Mouse (Mus musculus) G1E (cell line): ENCODE measurements around the gene Foxn3. TPM values are rescaled to one million over a fixed set of nuclear protein-coding genes. Genes with fewer than 3 reads are reported as not detected.

ENCODE experiments used
- ATAC-seq: 2 replicates; pipeline ENCODE4 v1.8.0; 2016; ENCODE audit warnings: mild to moderate bottlenecking; ENCODE audit not compliant: insufficient number of reproducible peaks, poor library complexity, low FRiP score, severe bottlenecking; ENCODE audit errors: extremely low read depth
- DNase-seq: peaks from one replicate; pipeline ENCODE4 v3.0.0; 2012; ENCODE audit warnings: low spot score
- H3K27me3 ChIP-seq: 2 replicates; pipeline ENCODE4 v1.6.1; 2012; ENCODE audit warnings: mild to moderate bottlenecking, low read length, inconsistent platforms; ENCODE audit not compliant: insufficient read depth
- H3K36me3 ChIP-seq: replicated peaks from 2 replicates; pipeline ENCODE3; 2012; ENCODE audit warnings: mild to moderate bottlenecking, inconsistent platforms
- H3K4me1 ChIP-seq: 2 replicates; pipeline ENCODE4 v1.6.1; 2012; ENCODE audit warnings: low read depth, low read length, inconsistent platforms, mixed read lengths; ENCODE audit not compliant: insufficient read depth
- H3K4me3 ChIP-seq: 2 replicates; pipeline ENCODE4 v1.5.1; 2012; ENCODE audit warnings: low read depth, mild to moderate bottlenecking, inconsistent platforms, low read length, moderate library complexity, mixed read lengths
- H3K9me3 ChIP-seq: replicated peaks from 2 replicates; pipeline ENCODE4 v1.6.1; 2012; ENCODE audit warnings: inconsistent platforms
- CTCF ChIP-seq: IDR thresholded peaks from 2 replicates; pipeline ENCODE4 v1.5.1; 2012; ENCODE audit warnings: low read depth, low read length, inconsistent platforms, mixed read lengths
- GATA1 ChIP-seq: IDR thresholded peaks from 2 replicates; pipeline ENCODE4 v1.6.1; 2012; ENCODE audit warnings: borderline replicate concordance, low read length, inconsistent platforms, mixed read lengths
- GATA2 ChIP-seq: IDR thresholded peaks from 2 replicates; pipeline ENCODE4 v1.6.1; 2012; ENCODE audit warnings: low read depth, low read length, inconsistent platforms, borderline replicate concordance
- POLR2AphosphoS5 ChIP-seq: IDR thresholded peaks from 2 replicates; pipeline ENCODE4 v1.6.1; 2012; ENCODE audit warnings: low read depth, low read length, inconsistent platforms; ENCODE audit not compliant: insufficient replicate concordance
- TAL1 ChIP-seq: conservative IDR thresholded peaks from 2 replicates; pipeline ENCODE4 v1.6.1; 2012; ENCODE audit warnings: low read depth, low read length, inconsistent platforms, mixed read lengths
- polyA plus RNA-seq: library from polyadenylated mRNA; stranded (reverse); fragments of >175 nt; gene quantifications from 2 replicates; pipeline ENCODE4 v1.2.3, GENCODE M21; 2012
- total RNA-seq, 2 experiments: library from RNA; stranded (forward) in 1 of 2; stranded (reverse) in 1 of 2; fragments of 200-1000 nt in 1 of 2; fragments of >200 nt in 1 of 2; fragmentation: Nextera tagmentation in 1 of 2; gene quantifications; 2 replicates each; pipeline ENCODE4 v1.2.3; 2014 to 2017

Gene Foxn3
- total and polyA plus RNA-seq, 3 experiments: 15.1 to 111 (median 20.1) TPM

DNA sequence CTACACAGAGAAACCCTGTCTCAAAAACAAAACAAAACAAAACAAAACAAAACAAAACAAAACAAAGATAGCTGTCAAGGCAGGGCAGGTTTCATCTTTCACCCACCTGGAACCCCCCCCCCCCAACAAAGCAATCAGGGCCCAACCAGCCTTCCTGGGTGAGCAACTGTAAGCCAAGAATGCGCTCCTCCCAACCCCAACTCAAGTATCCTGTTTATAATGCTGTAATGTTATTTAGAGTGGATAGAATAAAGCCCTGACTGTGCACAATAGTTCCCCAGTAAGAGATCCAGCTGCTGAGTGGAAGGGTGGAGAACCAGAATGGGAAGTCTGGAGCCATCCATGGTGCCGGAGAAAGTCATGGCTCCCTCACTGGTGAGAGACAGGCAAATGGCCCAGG lies 220.0 kb downstream of the Foxn3 start:
- H3K4me1 ChIP-seq: peaks cover 29% of the 10 kb centered on the region
- H3K27me3 ChIP-seq: no peaks in the 10 kb centered on the region; the same call in 1 of the 2 replicates
- no peak overlapping the region for H3K4me3 ChIP-seq
- peaks cover 35% of the 10 kb centered on the region for H3K36me3 ChIP-seq
- H3K9me3 ChIP-seq: peaks cover 19% of the 10 kb centered on the region
- TF ChIP-seq POLR2AphosphoS5 (no peak), TAL1 (no peak), GATA2 (no peak)
- DNase-seq (no peak), ATAC-seq (no peak)

DNA sequence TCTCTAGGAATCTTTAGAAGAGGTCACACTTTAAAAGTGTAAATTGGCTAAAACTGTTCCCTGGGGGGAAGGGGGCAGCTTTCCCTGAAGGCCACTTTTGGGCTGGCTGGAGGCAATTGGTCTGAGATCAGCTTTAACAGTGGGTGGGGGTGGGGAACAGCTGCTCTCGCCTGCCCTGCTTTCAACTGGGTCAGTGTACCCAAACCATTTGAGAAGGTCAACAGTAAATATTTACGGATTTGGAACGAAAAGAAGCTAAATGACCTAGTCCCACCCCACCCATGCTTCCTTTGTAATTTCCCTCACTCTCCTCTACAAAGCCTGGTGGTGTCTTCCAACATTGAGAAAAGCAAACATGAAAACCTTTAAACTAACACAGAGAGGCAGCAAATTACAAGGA lies 221.2 kb downstream of the Foxn3 start:
- H3K9me3 ChIP-seq: peaks cover 16% of the 10 kb centered on the region; the same call in 1 of the 2 replicates
- TF ChIP-seq CTCF (no peak), TAL1 (no peak), GATA1 (no peak), POLR2AphosphoS5 (no peak), GATA2 (no peak)
- no peaks in the 10 kb centered on the region; the same call in 1 of the 2 replicates for H3K27me3 ChIP-seq
- peaks cover 41% of the 10 kb centered on the region for H3K36me3 ChIP-seq
- ATAC-seq: no peak
- no peak for DNase-seq
- H3K4me3 ChIP-seq: no peak overlapping the region
- H3K4me1 ChIP-seq: peaks cover 22% of the 10 kb centered on the region

DNA sequence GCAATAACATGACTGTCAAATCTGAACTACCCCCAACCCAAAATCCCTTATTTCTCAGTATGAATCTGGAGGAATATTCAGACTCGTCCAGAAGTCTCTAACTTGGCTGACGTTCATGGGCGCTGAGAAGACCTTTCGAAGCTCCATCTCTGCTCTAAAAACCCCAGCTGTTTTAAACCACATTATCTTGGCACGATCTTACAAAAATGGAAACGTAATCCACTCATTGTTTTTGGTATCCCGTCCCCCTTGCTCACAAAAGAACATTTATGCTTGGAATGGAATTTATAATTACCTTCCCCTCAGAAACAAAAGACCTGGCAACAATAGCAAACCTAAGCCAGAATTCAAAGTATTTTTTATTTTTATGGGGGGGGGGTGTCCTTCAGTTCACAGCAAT lies 221.6 kb downstream of the Foxn3 start:
- DNase-seq: no peak
- no peak for ATAC-seq
- no peaks in the 10 kb centered on the region; the same call in 1 of the 2 replicates for H3K27me3 ChIP-seq
- TF ChIP-seq POLR2AphosphoS5: no peak
- no peak for TF ChIP-seq TAL1
- no peak for TF ChIP-seq GATA2
- no peak for TF ChIP-seq CTCF
- no peak for TF ChIP-seq GATA1
- H3K9me3 ChIP-seq: peaks cover 16% of the 10 kb centered on the region; the same call in 1 of the 2 replicates
- H3K4me1 ChIP-seq: peaks cover 22% of the 10 kb centered on the region
- no peak overlapping the region for H3K4me3 ChIP-seq
- peaks cover 43% of the 10 kb centered on the region for H3K36me3 ChIP-seq

DNA sequence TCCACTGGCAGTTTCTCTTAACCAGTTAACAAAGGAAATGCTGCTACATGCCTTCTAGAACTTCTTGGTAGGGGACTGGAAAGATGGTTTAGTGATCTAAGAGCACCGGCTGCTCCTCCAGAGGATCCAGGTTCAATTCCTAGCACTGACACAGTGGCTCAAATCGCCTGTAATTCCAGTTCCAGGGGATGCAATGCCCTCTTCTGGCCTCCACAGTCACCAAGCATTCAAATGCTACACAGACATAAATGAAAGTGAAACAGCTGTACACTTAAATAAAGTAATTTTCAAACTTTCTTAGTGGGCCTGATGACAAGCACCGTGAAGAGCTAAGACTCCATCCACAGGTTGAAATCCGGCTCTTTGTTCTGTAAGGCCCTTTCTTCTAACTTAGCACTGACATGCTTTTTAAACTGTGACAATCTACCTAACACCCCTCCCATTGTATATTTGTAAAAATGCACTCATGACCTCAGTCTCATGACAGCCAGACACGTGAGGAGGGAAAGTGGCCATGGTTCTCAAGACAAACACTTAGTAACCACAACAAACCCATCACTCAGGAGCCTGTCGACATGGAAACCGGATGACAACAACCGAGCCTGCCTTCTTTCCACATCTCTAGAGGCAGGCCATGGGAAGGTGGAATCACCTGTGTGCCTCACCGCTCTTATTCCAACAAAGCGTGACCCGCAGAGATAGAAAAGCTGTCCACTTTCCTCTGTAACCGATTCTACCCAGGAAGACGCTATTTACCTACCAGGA lies 222.8 kb downstream of the Foxn3 start:
- Histone ChIP-seq H3K4me3 (no peak overlapping the region), H3K9me3 (peaks cover 17% of the 10 kb centered on the region), H3K27me3 (no peaks in the 10 kb centered on the region; the same call in 1 of the 2 replicates), H3K4me1 (peaks cover 24% of the 10 kb centered on the region), H3K36me3 (peaks cover 47% of the 10 kb centered on the region)
- DNase-seq: no peak
- ATAC-seq: no peak
- TF ChIP-seq POLR2AphosphoS5 (no peak), GATA2 (no peak), GATA1 (no peak), TAL1 (no peak)

DNA sequence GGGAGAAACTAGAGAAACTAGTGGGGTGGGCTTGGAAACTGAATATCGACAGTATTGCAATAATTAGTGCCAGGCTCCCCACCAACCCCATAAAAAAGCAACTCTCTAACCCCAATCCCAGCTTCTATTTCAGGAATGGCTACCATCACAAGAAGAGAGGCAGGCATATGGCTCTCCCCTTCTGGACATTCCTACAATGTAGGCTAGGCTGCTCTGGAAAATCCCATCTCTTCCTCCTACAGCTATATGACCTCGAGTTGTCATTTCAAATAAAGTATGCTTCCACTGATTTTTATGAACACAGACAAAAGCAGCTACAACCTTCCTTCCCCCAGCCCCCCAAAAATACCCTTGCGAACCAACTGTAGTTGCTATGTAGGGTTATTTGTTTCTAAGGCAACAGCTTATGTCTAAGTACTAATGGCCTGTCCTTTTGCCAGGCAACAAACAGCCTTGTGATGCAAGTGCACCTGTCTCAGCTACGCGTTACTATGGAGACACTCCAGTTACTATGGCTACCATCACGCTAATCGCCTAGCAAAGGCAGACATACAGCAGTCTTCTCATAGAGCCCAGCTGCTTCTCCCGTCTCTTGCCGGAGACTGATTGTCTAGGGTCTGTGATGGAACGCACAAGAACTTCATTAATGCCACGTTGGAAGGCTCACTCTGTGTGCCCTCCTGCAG lies 223.6 kb downstream of the Foxn3 start:
- Histone ChIP-seq H3K4me3 (no peak overlapping the region), H3K27me3 (no peaks in the 10 kb centered on the region), H3K4me1 (peaks cover 20% of the 10 kb centered on the region), H3K36me3 (peaks cover 43% of the 10 kb centered on the region), H3K9me3 (peaks cover 13% of the 10 kb centered on the region)
- ATAC-seq: no peak
- TF ChIP-seq POLR2AphosphoS5 (no peak), TAL1 (no peak), GATA1 (no peak), CTCF (no peak), GATA2 (no peak)
- DNase-seq: no peak

DNA sequence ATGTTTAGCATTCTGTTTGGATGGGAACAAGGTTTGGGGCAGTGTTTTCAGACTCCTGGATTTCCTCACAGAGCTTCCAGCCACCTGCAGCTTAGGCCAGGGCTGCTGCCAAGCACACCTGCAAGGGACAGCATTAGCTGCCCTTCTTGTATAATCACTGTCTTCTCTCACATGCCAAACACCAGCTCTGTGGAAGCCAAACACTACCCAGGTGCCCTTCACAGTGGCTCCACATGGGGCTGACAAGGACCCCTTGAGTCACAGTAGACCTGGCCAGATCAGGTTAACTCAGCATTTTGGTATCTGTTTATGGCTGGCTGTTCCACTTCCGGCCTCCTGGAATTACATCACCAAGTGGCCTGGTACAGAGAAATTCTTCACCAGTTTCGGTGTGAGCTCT lies 224.6 kb downstream of the Foxn3 start:
- ATAC-seq: no peak
- Histone ChIP-seq H3K36me3 (peaks cover 39% of the 10 kb centered on the region), H3K4me1 (peaks cover 20% of the 10 kb centered on the region), H3K9me3 (peaks cover 13% of the 10 kb centered on the region), H3K4me3 (no peak overlapping the region), H3K27me3 (no peaks in the 10 kb centered on the region)
- TF ChIP-seq CTCF (no peak), GATA2 (no peak), POLR2AphosphoS5 (no peak), TAL1 (no peak), GATA1 (no peak)
- DNase-seq: no peak
